Mouse (Mus musculus) kidney, adult 8-10 months (tissue): ENCODE data around the gene Nr4a1.

Experiments used
- DNase-seq, 2 experiments: peaks; one replicate each; pipeline ENCODE4 v3.0.0; 2022

The Nr4a1 gene

DNA sequence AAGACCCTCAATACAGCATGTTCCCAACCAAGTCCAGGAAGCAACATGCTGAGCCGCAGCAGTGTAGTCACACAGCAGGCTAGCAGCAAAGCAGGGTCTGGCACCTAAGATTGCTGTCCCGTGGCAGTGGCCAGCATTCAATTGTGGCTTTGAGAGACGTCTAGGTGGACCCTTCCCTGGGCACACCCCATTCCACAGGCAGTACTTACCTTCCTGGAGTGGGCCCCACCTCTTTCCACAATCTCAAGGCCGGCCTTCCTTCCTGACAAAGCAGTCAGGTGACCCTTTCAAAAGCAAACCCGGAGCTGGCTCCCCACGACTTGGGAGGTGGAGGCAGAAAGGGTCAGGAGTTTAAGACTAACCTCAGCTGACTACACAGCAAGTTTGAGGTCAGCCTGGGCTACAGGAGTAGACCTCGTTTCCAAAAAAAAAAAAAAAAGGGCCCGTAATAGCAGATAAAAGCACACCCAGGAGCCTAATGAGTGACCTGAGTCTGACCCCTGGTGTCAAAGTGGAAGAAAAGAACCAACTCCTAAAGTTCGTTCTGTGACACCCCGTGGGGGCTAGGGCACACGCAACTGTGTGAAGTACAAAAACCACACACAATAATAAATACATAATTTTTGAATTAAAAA, 20.3 kb upstream of the Nr4a1 start:
- no peak for DNase-seq

DNA sequence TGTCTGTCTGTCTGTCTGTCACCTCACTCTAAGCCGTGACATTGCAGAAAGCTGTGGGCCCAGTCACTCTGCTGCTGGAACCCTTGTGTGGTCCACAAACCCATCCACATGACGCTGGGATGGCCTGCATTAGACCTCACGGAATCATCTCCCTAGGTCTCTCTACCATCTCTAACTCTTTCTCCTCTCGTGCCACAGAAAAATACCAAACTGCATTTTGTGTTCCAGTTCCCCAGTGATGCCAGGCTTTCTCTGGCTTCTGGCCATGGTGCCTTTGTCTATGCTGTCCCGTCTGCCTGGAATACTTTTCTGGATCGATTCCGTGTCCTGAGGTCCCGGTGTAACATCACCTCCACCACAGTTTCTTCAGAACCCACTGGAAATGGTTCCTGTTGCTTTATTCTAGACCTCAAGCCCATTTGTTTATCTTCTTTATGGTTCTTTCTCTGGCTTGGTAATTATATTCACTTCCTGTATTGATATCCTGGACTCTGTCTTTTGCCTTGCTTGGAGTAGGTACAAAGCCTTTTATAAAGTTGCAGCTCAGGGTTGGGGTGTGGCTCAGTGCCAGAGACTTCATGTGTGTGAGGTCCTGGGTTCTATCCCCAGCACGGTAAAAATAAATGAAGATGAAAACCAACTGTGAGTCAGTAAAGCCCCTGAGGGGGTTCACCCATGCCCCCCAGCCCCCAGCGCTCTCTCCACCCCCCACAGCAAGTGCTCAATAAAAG, 19.3 kb upstream of the Nr4a1 start:
- no peak for DNase-seq

DNA sequence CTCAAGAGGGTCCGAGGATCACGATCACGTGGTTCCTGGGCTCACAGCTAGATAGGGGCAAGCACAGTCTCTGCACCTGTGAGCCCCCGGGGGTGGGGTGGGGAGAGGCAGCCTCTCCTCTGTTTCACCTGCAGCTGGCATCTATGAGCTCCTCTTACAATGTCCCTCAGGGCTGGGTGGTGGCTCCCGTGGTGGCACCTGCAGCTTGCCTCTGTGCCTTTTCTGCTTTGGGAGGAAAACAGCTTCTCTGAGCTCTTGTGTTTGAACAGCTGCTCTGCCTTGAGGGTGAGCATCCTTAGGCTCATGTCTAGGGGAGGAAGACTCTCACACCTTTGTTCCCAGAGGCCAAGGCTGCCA, 18.7 kb upstream of the Nr4a1 start:
- DNase-seq, result no peak

DNA sequence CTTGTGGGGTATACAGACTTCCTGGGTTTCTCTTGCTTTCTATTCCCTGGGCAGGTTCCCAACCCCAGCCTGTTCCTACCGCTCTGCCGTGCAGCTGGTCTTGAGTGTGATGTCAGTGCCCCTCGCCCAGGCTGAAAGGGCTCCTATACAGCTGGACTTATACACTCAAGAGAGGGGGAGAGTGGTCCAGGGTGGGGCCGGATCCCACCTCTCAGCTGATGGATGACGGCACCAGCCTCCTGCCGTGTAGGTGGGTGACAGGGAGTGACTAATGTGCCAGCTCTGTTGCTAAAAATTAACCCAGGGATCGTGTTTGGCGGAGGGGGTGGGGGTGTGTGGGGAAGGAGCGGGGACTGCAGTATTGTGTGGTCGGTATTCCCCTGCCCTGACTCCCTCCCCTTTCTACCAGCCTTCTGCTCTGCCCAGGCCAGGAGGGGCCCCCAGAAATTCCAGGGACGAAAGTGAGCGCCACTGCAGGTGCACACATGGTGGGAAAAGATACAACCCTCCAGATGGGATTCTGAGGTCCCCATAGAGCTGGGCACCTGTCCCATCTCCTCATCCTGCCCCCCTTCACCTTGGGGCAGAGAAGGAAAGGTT, 18.2 kb upstream of the Nr4a1 start:
- no peak for DNase-seq

- DNase-seq, result peak; percentile 53 to 80
Measured at GRCm38 (mm10) chr15:101236878-101237277, 17.2 kb upstream of the Nr4a1 start.

DNA sequence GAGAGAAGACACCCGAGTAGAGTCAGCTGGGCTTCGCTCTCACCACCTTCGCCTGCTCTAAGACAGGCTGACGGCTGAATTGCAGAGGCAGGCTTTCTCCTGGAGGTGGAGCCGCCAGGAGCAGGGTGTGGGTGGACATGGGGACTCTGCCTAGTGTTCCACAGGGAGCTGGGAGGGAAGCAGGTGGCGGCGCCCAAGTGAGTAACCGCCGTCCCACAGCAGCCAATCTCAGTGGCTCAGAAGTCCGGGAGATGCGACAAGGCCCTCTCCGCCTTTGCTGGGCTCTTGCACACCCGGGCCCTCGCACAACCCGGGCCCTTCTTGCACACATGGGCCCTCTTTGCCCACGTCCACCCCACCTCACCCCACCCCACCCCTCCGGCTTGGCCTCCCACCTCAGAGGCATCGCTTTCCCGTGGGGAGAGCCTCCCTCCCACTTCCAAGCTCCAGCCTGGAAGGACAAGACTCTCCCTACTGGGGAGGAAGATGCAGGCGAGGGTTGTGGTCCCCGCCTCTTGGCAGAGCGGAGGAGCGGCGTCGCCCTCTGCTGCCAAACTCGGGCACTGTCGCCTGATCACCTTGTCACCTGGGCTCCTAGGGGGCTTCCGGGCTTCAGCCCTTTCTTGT, 15.1 kb upstream of the Nr4a1 start:
- peak in 1 of 2 experiments; percentile 54 for DNase-seq

DNA sequence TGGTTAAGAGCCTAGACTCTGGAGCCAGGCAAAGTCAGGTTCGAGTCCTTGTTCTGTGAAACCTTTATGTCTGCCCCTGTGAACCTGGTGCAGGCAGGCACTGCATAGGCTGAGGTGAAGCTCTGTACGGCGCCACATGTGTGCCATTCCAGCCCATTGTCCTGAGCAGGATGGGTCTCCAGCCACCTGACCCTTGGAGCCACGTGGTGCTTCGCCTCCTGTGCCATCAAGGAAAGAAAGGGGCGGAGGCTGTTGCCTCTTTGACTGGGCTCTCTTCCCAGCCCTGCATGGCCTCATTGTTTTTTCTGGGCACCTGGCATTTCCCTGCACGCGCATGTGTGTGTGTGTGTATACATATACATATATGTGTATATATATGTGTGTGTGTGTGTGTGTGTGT, 14.2 kb upstream of the Nr4a1 start:
- DNase-seq, result no peak

GRCm38 (mm10) chr15:101240799-101241204, 13.3 kb upstream of the Nr4a1 start:
- peak; percentile 86 to 93 for DNase-seq

DNA sequence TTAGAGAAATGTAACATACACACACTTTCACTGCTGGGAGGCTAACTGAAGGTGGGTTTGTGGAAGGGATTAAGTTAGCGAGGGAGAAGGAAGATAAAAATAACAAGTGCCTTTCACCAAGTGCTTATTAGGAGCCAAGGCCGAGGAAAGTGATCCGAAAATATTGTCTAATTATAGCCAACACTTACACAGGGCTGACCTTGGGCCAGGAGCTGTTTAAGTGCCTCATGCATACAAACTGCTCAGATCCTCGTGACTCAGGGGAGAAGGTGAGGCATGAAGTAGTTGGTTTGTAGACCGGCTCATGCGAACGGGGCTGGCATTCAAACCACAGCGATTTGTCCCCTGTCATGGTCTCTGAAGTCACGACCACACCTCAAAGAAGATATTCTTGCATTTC, 12.8 kb upstream of the Nr4a1 start:
- DNase-seq, result no peak

DNA sequence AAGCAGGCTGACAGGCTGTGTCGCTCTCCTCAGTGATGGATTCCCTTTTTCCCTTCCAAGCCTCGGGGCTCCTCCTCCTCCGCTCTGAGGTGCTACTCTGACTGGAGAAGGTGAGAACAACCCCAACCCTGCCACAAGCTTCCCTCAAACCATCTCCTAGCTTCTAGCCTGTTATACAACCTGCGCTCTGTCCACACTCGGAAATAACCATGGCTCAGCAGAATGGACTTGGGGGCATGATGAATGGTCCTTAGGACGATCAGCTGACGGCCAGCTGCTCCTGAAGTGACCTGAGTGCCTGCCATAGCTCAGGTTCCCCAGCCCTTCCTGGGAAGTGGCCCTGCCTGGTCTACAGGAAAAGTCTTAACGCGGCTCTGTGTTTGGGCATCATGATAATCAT, 12.2 kb upstream of the Nr4a1 start:
- no peak for DNase-seq

DNA sequence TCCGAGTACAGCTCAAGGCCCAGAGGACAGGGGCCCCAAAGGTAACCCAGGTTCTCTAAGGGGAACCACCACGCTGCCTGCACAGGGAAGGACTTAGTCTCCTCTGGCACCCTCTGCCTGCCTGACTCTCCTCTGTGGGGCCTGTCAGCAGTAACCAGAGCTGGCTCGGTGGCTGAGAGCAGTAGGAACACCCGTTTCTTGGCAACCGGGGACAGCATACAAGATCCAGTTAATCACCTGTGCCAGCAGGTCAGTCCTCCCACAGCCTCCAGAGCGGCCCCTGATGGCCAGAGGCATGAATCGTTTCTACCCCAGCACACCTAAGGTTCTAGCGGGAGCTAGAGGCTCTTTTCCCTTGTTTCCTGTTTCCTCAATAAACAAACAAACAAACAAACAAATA, 11.4 kb upstream of the Nr4a1 start:
- peak; percentile 79 to 89 for DNase-seq

DNA sequence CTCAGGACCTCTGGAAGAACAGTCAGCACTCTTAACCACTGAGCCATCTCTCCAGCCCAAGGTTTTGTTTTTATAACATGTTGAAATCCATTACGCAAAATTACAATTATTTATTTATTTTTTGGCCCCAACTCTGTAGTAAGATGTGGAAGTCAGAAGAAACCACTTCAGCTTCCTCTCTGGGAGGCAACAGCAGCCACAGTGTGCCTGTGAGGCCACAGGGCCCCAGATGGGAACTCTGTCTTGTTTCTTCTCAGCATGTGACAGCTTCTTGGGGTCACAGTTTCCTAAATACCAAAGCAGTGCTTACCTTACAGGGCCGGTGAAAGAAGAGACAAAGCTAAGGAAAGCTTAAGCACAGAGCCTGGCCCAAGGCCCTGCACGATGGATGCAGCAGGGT, 10.1 kb upstream of the Nr4a1 start:
- no peak for DNase-seq

DNA sequence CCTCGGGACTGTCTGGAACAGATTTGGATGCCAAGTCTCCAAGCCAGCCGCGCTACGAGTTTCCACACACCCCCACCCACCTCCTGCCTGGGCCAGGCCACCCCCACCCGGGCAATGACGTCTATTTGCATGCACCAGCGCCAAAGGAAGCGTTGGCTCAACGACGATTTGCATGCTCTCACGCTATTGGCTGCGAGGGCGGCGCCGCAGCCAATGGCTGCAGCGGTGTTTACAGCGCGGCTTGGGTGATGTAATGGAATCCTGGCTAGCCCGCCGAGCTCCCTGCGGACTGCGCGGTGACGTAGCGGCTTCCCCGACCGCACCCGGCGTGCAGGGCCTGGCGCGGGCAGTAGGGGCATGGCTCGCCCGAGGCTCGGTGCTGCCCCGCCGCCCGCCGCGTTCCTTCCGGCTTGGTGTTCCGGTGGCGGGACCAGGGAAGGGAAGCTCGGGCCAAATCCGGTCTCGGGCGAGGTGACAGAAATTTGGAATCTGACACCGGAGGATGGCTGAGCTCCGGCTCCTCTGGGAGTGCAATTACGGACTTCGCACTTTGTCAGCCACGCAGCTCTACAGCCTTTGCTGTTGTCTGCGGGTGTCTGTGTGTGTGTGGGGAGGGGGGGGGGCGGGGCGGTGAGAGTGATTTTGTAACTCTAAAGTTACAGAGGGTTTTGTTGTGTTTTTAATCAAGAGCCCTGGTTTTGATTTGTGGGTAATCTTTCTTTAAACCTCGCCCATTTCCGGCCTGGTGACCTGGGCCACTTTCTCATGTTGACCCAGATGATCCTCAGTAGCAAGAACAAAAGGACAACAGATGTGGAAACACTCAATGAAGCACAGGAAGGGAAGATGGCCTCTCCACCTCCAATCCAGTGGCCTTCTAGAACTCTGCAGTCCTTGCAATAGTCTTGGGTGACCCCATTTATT, 7.6 kb upstream of the Nr4a1 start:
- DNase-seq, result peak; percentile 95 to 97

GRCm38 (mm10) chr15:101247155-101247498, 6.9 kb upstream of the Nr4a1 start:
- DNase-seq, result no peak

- DNase-seq, result no peak
Measured at GRCm38 (mm10) chr15:101248029-101248710, 5.9 kb upstream of the Nr4a1 start.

DNA sequence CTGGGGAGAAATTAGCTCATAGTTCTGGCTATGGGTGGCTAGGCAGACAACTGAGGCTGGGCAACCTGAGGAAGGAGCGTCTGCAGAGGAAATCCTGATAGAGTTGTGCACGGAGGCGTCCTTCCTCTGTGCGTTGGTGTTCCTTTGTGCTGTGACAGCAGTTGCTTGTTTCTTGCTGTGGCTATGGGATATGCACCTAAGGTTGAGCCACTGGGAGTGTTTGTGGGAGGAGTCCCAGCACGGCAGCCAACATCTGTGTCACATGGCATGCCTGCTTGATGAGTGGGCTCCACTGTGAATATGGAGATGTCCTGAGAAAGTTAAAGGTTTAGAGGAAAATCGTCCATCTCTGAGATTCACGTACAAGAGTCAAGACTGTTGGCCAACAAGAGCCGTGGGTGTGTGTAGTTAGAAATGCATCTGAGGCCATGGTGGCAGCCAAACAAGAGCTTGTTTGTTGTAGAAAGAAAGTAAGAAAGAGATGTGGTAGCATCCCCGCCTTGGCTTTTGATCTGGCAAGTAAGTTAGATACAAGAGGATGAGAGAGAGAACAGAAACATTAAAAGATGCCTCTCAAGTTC, 3.8 kb upstream of the Nr4a1 start:
- no peak for DNase-seq

DNA sequence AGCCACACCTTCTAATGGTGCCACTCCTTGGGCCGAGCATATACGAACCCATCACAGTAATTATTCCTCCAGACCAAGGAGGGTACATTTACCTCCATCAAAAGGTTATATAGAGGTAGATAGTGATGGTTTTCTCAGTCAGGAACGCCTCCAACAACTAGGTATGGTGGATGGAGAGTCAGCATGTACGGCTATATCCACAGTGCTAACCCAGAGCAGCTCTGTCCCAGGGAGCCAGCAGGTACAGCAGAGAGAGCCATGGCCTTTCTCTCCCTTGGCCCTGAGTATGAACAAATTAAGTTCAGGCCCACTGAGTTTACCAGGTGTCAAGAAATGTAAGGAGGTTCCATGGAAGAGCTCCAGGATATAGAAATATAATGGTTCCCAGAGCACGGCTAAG, 2.1 kb upstream of the Nr4a1 start:
- DNase-seq, result no peak

- DNase-seq, result no peak
Measured at GRCm38 (mm10) chr15:101252614-101253013, 1.5 kb upstream of the Nr4a1 start.

DNA sequence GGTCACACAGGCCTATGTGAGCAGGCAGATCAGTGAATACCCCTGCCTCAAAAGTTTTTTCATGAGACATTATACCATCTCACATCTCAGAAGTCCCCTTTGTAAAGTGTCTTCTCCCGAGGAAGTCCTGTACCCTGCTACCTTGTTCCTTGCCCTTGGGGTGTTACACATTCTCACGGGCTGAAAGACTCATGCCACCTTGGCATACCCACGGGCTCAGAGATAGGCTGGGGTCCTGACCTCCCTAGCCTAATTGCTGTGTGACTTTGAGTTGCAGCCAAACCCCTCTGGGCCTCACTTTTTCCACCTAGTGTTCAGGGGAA, 545 bp upstream of the Nr4a1 start:
- no peak for DNase-seq

GRCm38 (mm10) chr15:101255842-101256462, 1.9 kb downstream of the Nr4a1 start:
- no peak for DNase-seq

GRCm38 (mm10) chr15:101256463-101257206, 2.6 kb downstream of the Nr4a1 start:
- no peak for DNase-seq
